Mouse (Mus musculus) spleen, adult 2 months (tissue): ENCODE results near the gene Ociad2.

Experiments used
- CTCF ChIP-seq: fragments of 200-500 bp; IDR thresholded peaks from 2 replicates; pipeline ENCODE4 v1.5.1; 2011; ENCODE audit warnings: mild to moderate bottlenecking, inconsistent platforms; ENCODE audit not compliant: insufficient read depth, insufficient read length, insufficient replicate concordance; ENCODE audit errors: extremely low read depth
- POLR2A ChIP-seq: fragments of 200-500 bp; IDR thresholded peaks from 2 replicates; pipeline ENCODE4 v1.6.1; 2011; ENCODE audit warnings: low read depth, low read length, inconsistent platforms

DNA sequence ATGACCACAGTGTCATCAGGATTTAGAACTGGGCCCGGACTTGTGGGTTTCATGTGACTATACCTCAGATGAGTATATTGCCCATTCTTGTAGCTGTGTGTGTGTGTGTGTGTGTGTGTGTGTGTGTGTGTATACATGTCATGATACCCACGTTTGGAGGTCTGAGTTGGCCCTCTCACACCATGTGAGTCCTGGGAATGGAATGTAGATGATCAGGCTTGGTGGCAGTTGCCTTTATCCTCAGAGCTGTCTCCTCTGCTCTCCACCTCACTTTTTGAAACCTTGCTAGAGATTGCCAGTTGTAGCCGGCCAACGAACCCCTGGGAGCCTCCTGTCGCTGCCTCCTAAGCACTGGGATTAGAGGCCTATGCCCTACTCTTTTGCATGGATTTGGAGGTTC is 31.8 kb upstream of the Ociad2 start:
- no peak for TF ChIP-seq CTCF
- no peak for TF ChIP-seq POLR2A
